Mouse (Mus musculus) liver, embryonic 12.5 days (tissue): ENCODE results near the gene Bcl2l10. TPM values are rescaled to one million over a fixed set of nuclear protein-coding genes. Genes with fewer than 3 reads are reported as not detected.
"Not testable (repeated sequence)": the region's sequence is repeated elsewhere in the genome, so short reads cannot be mapped to it uniquely, and the experiment has no call there.

Experiments
- ATAC-seq: fragments of 200-750 bp; cut with Nextera tagmentation; 2 replicates; pipeline ENCODE4 v1.8.0; 2017; ENCODE audit warnings: moderate number of reproducible peaks, mild to moderate bottlenecking, moderate library complexity
- H3K27ac ChIP-seq: fragments of 300-500 bp; sonication (generic); 2 replicates; pipeline ENCODE4 v1.5.1; 2016; ENCODE audit warnings: mild to moderate bottlenecking
- H3K27me3 ChIP-seq: fragments of 300-500 bp; sonication (generic); replicated peaks from 2 replicates; pipeline ENCODE4 v1.6.1; 2016; ENCODE audit warnings: mild to moderate bottlenecking, moderate library complexity
- H3K36me3 ChIP-seq: fragments of 300-500 bp; sonication (generic); 2 replicates; pipeline ENCODE4 v1.6.1; 2016; ENCODE audit warnings: mild to moderate bottlenecking, moderate library complexity
- H3K4me1 ChIP-seq: fragments of 300-500 bp; sonication (generic); 2 replicates; pipeline ENCODE4 v1.6.1; 2016
- H3K4me2 ChIP-seq: fragments of 300-500 bp; sonication (generic); 2 replicates; pipeline ENCODE4 v1.6.1; 2016; ENCODE audit warnings: mild to moderate bottlenecking, moderate library complexity
- H3K4me3 ChIP-seq: fragments of 300-500 bp; sonication (generic); 2 replicates; pipeline ENCODE4 v1.5.1; 2016; ENCODE audit warnings: mild to moderate bottlenecking, moderate library complexity
- H3K9ac ChIP-seq: fragments of 300-500 bp; sonication (generic); 2 replicates; pipeline ENCODE4 v1.6.1; 2016; ENCODE audit warnings: mild to moderate bottlenecking, moderate library complexity
- H3K9me3 ChIP-seq: fragments of 300-500 bp; sonication (generic); replicated peaks from 2 replicates; pipeline ENCODE4 v1.6.1; 2016; ENCODE audit warnings: mild to moderate bottlenecking, moderate library complexity
- WGBS: fragments of 180-500 bp; shearing (Covaris S2); methylation state at CpG from one replicate; pipeline ENCODE4 v1.1.7; 2016; ENCODE audit not compliant: insufficient replicate concordance; 5-methylcytosine and 5-hydroxymethylcytosine counted together
- polyA plus RNA-seq: library from polyadenylated mRNA; unstranded; fragments of >200 nt; fragmentation: Nextera tagmentation; extraction: Ambion mirVana; gene quantifications from 2 replicates; pipeline ENCODE4 v1.2.1, GENCODE M21; 2016

The Bcl2l10 gene
- polyA plus RNA-seq, 1 experiment from 2014 or later = not detected

- Histone ChIP-seq H3K36me3 (no peaks in the 10 kb centered on the region), H3K4me1 (no peaks in the 10 kb centered on the region), H3K27me3 (no peaks in the 10 kb centered on the region), H3K9me3 (no peaks in the 10 kb centered on the region), H3K4me3 (no peak overlapping the region), H3K9ac (no peak overlapping the region), H3K27ac (no peak overlapping the region), H3K4me2 (no peak overlapping the region)
- no peak for ATAC-seq
- 52% methylated on average over 3 of the region's 3 CpGs for WGBS
These were observed 1.1 kb downstream of the Bcl2l10 start for GRCm38 (mm10) chr9:75348641-75349040.

GRCm38 (mm10) chr9:75353094-75353493 is 5.5 kb downstream of the Bcl2l10 start:
- H3K4me3 ChIP-seq = no peak overlapping the region
- H3K36me3 ChIP-seq = no peaks in the 10 kb centered on the region
- H3K9ac ChIP-seq = no peak overlapping the region
- WGBS = 66% methylated on average over 8 of the region's 8 CpGs
- ATAC-seq = no peak
- H3K27ac ChIP-seq = no peak overlapping the region
- no peaks in the 10 kb centered on the region for H3K27me3 ChIP-seq
- H3K4me2 ChIP-seq = no peak overlapping the region
- no peaks in the 10 kb centered on the region; the same call in 1 of the 2 replicates for H3K4me1 ChIP-seq
- no peaks in the 10 kb centered on the region for H3K9me3 ChIP-seq

DNA sequence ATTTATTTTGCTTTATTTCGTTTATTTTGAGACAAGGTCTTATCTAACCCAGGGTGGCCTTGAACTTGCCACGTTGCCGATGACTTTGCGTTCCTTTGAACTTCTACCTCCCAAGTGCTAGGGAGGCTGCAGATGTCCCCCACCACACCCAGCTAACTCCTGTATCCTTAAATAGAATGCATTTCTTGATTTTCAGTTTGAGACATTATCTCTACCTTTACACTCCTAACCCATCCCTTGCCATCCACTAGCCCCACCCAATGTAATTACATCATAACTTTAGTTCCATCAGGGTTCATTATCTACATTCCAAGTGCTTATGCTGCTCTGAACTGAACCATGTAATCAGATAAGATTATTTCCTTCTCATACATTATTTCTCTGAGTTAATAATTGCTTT is 8.2 kb downstream of the Bcl2l10 start:
- Histone ChIP-seq H3K4me1 (no peaks in the 10 kb centered on the region; the same call in 1 of the 2 replicates), H3K4me3 (no peak overlapping the region), H3K9me3 (no peaks in the 10 kb centered on the region), H3K27me3 (no peaks in the 10 kb centered on the region), H3K9ac (no peak overlapping the region), H3K4me2 (no peak overlapping the region), H3K36me3 (no peaks in the 10 kb centered on the region), H3K27ac (no peak overlapping the region)
- WGBS = 41% methylated on average over 4 of the region's 4 CpGs
- peak; percentile 69 for ATAC-seq

DNA sequence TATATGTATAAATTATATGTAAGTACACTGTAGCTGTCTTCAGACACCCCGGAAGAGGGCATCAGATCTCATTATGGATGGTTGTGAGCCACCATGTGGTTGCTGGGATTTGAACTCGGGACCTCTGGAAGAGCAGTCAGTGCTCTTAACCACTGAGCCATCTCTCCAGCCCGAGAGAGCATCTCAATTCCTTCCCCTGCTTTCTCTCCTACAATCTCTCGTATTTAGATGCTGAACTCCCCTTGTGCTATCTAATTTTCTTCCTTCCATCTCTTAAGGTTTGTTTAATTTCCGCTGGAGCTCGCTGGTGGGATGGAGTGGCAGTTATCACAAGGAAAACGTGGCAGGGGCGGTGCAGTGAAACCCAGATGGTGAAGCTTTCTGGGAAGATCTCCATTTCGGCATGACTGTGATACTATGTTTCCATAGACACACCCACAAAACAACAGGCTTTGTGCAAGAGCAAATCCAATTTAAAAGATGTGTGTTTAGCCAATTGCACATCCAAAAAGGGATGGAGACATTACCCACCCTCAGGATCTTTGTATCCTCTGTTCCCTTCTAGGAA is 9.6 kb downstream of the Bcl2l10 start:
- Histone ChIP-seq H3K9ac (no peak overlapping the region), H3K4me1 (no peaks in the 10 kb centered on the region; the same call in 1 of the 2 replicates), H3K4me3 (no peak overlapping the region), H3K36me3 (no peaks in the 10 kb centered on the region), H3K27ac (no peak overlapping the region), H3K9me3 (no peaks in the 10 kb centered on the region), H3K27me3 (no peaks in the 10 kb centered on the region), H3K4me2 (no peak overlapping the region)
- 44% methylated on average over 9 of the region's 9 CpGs for WGBS
- ATAC-seq = no peak

GRCm38 (mm10) chr9:75361699-75362098 is 14.1 kb downstream of the Bcl2l10 start:
- Histone ChIP-seq H3K4me3 (no peak overlapping the region), H3K9ac (no peak overlapping the region), H3K4me1 (no peaks in the 10 kb centered on the region; the same call in 1 of the 2 replicates), H3K27ac (no peak overlapping the region), H3K4me2 (no peak overlapping the region), H3K36me3 (no peaks in the 10 kb centered on the region), H3K27me3 (no peaks in the 10 kb centered on the region), H3K9me3 (no peaks in the 10 kb centered on the region)
- ATAC-seq = peak; percentile 48; the same call in 1 of the 2 replicates
- 22% methylated on average over 5 of the region's 5 CpGs for WGBS

DNA sequence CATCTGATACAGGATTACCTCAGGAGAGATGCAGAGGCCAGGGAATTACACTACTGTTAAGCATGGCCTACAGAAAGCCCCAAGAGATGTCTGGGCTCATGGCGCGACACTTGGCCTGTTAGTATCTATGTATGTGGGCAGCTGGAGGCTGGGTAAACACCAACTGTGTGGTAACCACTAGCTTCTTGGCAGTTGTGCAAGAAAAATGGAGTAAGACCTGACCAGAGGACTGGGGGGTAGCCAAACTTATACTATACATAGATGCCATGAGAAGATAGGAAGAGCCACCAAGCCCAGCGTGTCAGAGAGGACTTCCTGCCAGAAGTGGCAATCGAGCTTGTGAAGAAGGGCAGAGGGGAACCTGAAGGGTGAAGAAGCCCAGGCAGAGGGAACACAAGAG is 14.6 kb downstream of the Bcl2l10 start:
- Histone ChIP-seq H3K9ac (no peak overlapping the region), H3K4me3 (no peak overlapping the region), H3K4me2 (no peak overlapping the region), H3K27ac (no peak overlapping the region), H3K36me3 (no peaks in the 10 kb centered on the region), H3K9me3 (no peaks in the 10 kb centered on the region), H3K27me3 (no peaks in the 10 kb centered on the region), H3K4me1 (no peaks in the 10 kb centered on the region; the same call in 1 of the 2 replicates)
- 59% methylated on average over 4 of the region's 4 CpGs for WGBS
- no peak for ATAC-seq

DNA sequence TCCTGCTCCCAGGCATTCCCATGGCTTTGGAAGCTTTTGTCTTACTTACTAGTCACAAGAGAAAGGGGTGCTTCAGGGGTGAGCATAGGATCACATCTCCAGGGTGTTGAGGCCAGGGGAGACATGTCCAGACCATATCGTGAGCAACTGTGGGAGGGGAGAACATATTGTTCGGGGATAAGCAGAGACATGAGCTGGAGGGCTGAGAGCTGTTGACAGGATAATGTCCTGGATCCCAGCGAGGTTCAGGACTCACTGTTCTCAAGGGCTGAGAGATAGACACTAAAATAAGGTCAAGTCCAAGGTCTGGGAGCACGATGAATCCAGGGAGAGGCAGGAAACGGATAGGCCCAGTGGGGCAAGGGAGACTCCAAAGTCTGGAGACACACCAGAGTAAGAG is 15.4 kb downstream of the Bcl2l10 start:
- Histone ChIP-seq H3K4me1 (no peaks in the 10 kb centered on the region), H3K36me3 (no peaks in the 10 kb centered on the region), H3K9ac (no peak overlapping the region), H3K4me3 (no peak overlapping the region), H3K27me3 (no peaks in the 10 kb centered on the region), H3K27ac (no peak overlapping the region), H3K9me3 (no peaks in the 10 kb centered on the region), H3K4me2 (no peak overlapping the region)
- no peak for ATAC-seq
- WGBS = 68% methylated on average over 5 of the region's 5 CpGs

- H3K9ac ChIP-seq, H3K9me3 ChIP-seq, H3K4me1 ChIP-seq, H3K36me3 ChIP-seq, H3K4me2 ChIP-seq, ATAC-seq, H3K27me3 ChIP-seq, H3K4me3 ChIP-seq, H3K27ac ChIP-seq: not testable (repeated sequence)
- WGBS = 53% methylated on average over 7 of the region's 7 CpGs
These were observed 16.1 kb downstream of the Bcl2l10 start for GRCm38 (mm10) chr9:75363702-75364101.

DNA sequence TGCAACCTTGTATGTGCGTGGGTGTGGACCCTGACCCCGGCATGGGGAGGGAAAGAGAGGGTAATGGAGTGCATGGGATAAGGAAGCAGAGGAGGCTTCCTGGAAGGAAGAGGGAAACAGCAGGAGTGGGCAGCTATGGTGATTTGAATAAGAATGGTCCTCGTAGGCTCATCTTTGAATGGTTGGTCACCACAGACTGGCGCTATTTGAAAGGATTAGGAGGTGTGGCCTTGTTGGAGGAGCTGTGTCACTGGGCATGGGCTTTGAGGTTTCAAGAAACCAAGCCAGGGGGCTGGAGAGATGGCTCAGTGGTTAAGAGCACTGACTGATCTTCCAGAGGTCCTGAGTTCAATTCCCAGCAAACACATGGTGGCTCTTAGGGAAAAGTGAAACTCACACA is 17.6 kb downstream of the Bcl2l10 start:
- H3K4me1 ChIP-seq = no peaks in the 10 kb centered on the region
- no peaks in the 10 kb centered on the region for H3K9me3 ChIP-seq
- no peak overlapping the region for H3K4me3 ChIP-seq
- whole genome bisulfite sequencing = 70% methylated on average over 4 of the region's 4 CpGs
- H3K36me3 ChIP-seq = no peaks in the 10 kb centered on the region
- no peak for ATAC-seq
- no peaks in the 10 kb centered on the region for H3K27me3 ChIP-seq
- no peak overlapping the region for H3K4me2 ChIP-seq
- no peak overlapping the region for H3K27ac ChIP-seq
- H3K9ac ChIP-seq = no peak overlapping the region

DNA sequence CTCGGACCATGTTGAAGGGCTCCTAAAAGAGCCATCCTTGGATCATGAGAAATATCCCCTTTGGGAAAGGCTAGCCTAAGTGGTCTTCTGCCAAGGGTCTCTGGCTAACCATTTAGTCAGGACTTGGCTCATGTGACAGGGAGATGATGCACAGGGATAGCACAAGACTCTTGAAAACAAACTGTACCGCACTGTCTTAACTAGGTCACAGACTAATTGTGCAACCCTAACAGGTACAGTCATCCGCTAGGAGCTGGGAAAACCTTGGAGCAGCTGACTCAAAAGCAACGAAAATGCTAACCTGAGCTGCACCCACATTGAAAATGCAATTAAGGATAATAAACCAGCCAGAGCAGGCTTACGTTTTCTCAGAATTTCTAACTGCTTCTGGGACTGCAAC is 18.6 kb downstream of the Bcl2l10 start:
- H3K9me3 ChIP-seq = no peaks in the 10 kb centered on the region
- H3K36me3 ChIP-seq = no peaks in the 10 kb centered on the region
- 65% methylated on average over 5 of the region's 5 CpGs for WGBS
- no peaks in the 10 kb centered on the region for H3K27me3 ChIP-seq
- no peaks in the 10 kb centered on the region for H3K4me1 ChIP-seq
- no peak overlapping the region for H3K4me3 ChIP-seq
- no peak overlapping the region for H3K27ac ChIP-seq
- no peak overlapping the region for H3K9ac ChIP-seq
- ATAC-seq = no peak
- no peak overlapping the region for H3K4me2 ChIP-seq

DNA sequence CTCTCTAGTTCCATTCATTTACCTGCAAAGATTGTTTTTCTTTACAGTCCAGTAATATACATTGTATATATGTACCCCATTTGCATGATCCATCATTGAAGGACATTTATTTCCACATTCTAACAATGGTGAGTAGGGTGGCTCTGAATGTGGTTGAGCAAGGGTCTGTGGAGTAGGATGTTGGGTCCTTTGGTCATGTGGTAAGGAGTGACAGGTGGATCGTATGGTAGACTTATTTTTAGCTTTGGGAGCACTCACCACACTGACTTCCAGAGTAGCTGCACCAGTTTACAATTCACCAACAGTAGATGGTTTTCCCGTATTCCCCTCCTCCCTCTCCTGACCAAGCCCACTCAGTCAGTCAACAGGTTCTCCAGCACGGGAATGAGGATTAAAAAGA is 21.2 kb downstream of the Bcl2l10 start:
- H3K36me3 ChIP-seq = no peaks in the 10 kb centered on the region
- no peaks in the 10 kb centered on the region for H3K9me3 ChIP-seq
- H3K4me3 ChIP-seq = no peak overlapping the region
- H3K4me1 ChIP-seq = no peaks in the 10 kb centered on the region
- H3K27ac ChIP-seq = no peak overlapping the region
- 48% methylated on average over 3 of the region's 3 CpGs for WGBS
- H3K4me2 ChIP-seq = no peak overlapping the region
- ATAC-seq = no peak
- H3K9ac ChIP-seq = no peak overlapping the region
- no peaks in the 10 kb centered on the region for H3K27me3 ChIP-seq

DNA sequence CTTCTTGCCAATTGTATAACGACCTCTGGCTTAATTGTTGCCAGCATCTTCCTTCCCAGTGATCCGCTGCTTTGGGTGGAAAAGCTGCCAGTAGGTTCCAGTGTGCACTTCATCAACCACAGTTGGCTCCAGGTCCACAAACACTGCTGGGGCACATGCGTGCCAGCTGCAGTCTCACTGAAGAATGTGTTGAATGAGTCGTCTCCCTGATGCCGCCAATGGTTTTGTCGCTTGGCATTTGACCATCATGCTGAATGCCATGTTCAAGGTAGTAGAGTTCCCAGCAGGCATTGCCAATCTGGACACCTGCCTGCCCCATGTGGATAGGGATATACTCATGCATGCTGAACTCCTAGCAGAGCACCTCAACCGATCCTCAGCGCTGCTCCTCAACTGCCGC is 28.0 kb downstream of the Bcl2l10 start:
- WGBS = 81% methylated on average over 9 of the region's 9 CpGs
- Histone ChIP-seq H3K9ac (no peak overlapping the region), H3K36me3 (no peaks in the 10 kb centered on the region)

DNA sequence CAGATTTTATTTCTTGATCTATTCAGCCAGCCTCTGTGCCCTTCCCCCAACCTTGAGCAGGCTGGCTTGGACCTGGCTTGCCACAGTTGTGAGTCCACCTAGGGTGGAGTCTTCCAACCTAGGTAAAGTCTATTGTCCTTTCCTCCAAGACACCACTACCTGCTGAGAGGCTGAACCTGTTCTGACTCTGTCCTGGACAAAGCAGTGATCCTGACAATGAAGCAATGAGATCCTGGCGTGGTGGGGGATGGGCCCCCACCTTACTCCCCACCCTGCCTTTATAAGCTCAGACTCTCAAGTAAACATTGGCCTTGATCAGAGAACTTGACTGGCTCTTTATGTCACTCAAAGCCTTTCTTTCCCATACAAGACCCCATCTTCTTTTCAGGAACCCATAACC is 28.9 kb downstream of the Bcl2l10 start:
- H3K9ac ChIP-seq = no peak overlapping the region
- no peaks in the 10 kb centered on the region for H3K36me3 ChIP-seq

More for the DNA sequence above, 28.0 kb downstream of the Bcl2l10 start:
- Histone ChIP-seq H3K4me3 (no peak overlapping the region), H3K4me1 (no peaks in the 10 kb centered on the region), H3K27me3 (no peaks in the 10 kb centered on the region), H3K27ac (no peak overlapping the region), H3K9me3 (no peaks in the 10 kb centered on the region), H3K4me2 (no peak overlapping the region)
- no peak for ATAC-seq

More for the DNA sequence above, 28.9 kb downstream of the Bcl2l10 start:
- H3K9me3 ChIP-seq = no peaks in the 10 kb centered on the region
- no peak for ATAC-seq
- no peaks in the 10 kb centered on the region for H3K4me1 ChIP-seq
- H3K4me3 ChIP-seq = no peak overlapping the region
- no peak overlapping the region for H3K4me2 ChIP-seq
- 45% methylated on average over 1 of the region's 1 CpGs for WGBS
- H3K27me3 ChIP-seq = no peaks in the 10 kb centered on the region
- H3K27ac ChIP-seq = no peak overlapping the region
